In the genomic region with DNA sequence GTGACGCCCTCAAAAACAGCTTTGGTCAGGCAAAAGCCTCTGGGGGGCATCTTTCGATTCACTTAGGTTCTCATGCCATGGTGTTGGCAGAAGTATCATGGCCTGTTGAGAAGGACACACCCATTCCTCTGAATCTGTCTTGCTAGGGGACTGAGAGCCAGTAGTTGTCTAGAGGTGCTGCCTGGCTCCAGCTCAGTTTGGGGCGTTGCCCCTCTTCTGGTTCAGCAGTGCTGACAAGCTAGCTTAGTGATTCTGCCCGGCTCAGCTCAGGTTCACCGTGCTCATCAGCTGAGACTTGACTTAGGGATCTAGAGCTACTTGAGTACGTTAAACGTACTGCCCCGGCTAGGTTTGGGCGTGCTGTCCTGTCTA, we compare ENCODE assay signal across 8 mouse cellular contexts. TPM values are rescaled to one million over a fixed set of nuclear protein-coding genes. Genes with fewer than 3 reads are reported as not detected.
DNase-seq lines count a peak whose midpoint lies in the region; ATAC-seq and TF ChIP-seq lines count a peak whose summit lies in the region.

No protein-coding gene starts in this region.

- H3K9ac ChIP-seq in lung, embryonic 14.5 days: peak overlapping the region; percentile 58
- no peak overlapping the region for H3K9ac ChIP-seq in limb, embryonic 13.5 days
- no peak overlapping the region for H3K9ac ChIP-seq in neural tube, embryonic 15.5 days (replicated peaks)

- DNase-seq in lung, embryonic 14.5 days: peak; percentile 36
- DNase-seq in lung, postnatal 10 days: no peak
- no peak for DNase-seq in adrenal gland, adult 18-20 months (ENCODE audit: low spot score in 2 of 2)
- no peak for DNase-seq in gastrocnemius, postnatal 36 days
- DNase-seq in frontal cortex, postnatal 14 days (ENCODE audit: low spot score in 2 of 2): no peak

- ATAC-seq in lung, embryonic 14.5 days (ENCODE audit: insufficient read depth): peak; percentile 29; the same call in 1 of the 2 replicates
- ATAC-seq in limb, embryonic 13.5 days (ENCODE audit: low FRiP score, low read depth): no peak
- no peak for ATAC-seq in neural tube, embryonic 15.5 days (ENCODE audit: low FRiP score)

- TF ChIP-seq CTCF in lung, embryonic 14.5 days (IDR thresholded peaks at IDR 0.05; ENCODE audit: low read depth): no peak
- TF ChIP-seq CTCF in embryonic fibroblast, embryonic 13.5 days (IDR thresholded peaks at IDR 0.05; ENCODE audit: borderline replicate concordance, insufficient read depth, low read length): no peak

- H3K4me1 ChIP-seq in lung, embryonic 14.5 days (ENCODE audit: insufficient read depth): peaks cover 4% of the 10 kb centered on the region; the same call in 1 of the 2 replicates
- H3K4me1 ChIP-seq in embryonic fibroblast, embryonic 13.5 days (ENCODE audit: control insufficient read depth, insufficient read depth, low read length): peaks cover 5% of the 10 kb centered on the region; the same call in 1 of the 2 replicates
- no peaks in the 10 kb centered on the region for H3K4me1 ChIP-seq in limb, embryonic 13.5 days
- H3K4me1 ChIP-seq in neural tube, embryonic 15.5 days: peaks cover 9% of the 10 kb centered on the region

- no peaks in the 10 kb centered on the region for H3K36me3 ChIP-seq in lung, embryonic 14.5 days (ENCODE audit: insufficient read depth)
- no peaks in the 10 kb centered on the region for H3K36me3 ChIP-seq in limb, embryonic 13.5 days
- no peaks in the 10 kb centered on the region for H3K36me3 ChIP-seq in neural tube, embryonic 15.5 days

- 22% methylated on average over 9 of the region's 9 CpGs for WGBS in lung, embryonic 14.5 days
- WGBS in limb, embryonic 13.5 days: 18% methylated on average over 9 of the region's 9 CpGs
- WGBS in neural tube, embryonic 15.5 days: 21% methylated on average over 9 of the region's 9 CpGs

- H3K4me2 ChIP-seq in lung, embryonic 14.5 days: peak overlapping the region; percentile 91
- H3K4me2 ChIP-seq in limb, embryonic 13.5 days (replicated peaks): peak overlapping the region; percentile 95
- peak overlapping the region; percentile 96 for H3K4me2 ChIP-seq in neural tube, embryonic 15.5 days

- H3K4me3 ChIP-seq in lung, embryonic 14.5 days (ENCODE audit: low read depth, low read length): peak overlapping the region; percentile 55
- peak overlapping the region; percentile 57; the same call in 1 of the 2 replicates for H3K4me3 ChIP-seq in embryonic fibroblast, embryonic 13.5 days (ENCODE audit: insufficient read depth, low read length)
- peak overlapping the region; percentile 67 for H3K4me3 ChIP-seq in limb, embryonic 13.5 days
- peak overlapping the region; percentile 59; the same call in 1 of the 2 replicates for H3K4me3 ChIP-seq in neural tube, embryonic 15.5 days (replicated peaks)

- no peak for TF ChIP-seq POLR2A in embryonic fibroblast, embryonic 13.5 days (IDR thresholded peaks at IDR 0.05; ENCODE audit: low read depth, low read length)

- no peak overlapping the region for H3K27ac ChIP-seq in lung, embryonic 14.5 days (ENCODE audit: low read depth)
- H3K27ac ChIP-seq in embryonic fibroblast, embryonic 13.5 days (ENCODE audit: insufficient read depth, low read length): no peak overlapping the region
- no peak overlapping the region for H3K27ac ChIP-seq in limb, embryonic 13.5 days
- no peak overlapping the region for H3K27ac ChIP-seq in neural tube, embryonic 15.5 days (replicated peaks)

- intact Hi-C loops in gastrocnemius, postnatal 36 days (cut with DNase I): no loop called here

- no peaks in the 10 kb centered on the region for H3K9me3 ChIP-seq in lung, embryonic 14.5 days (ENCODE audit: low read depth, low read length)
- H3K9me3 ChIP-seq in limb, embryonic 13.5 days: no peaks in the 10 kb centered on the region
- no peaks in the 10 kb centered on the region for H3K9me3 ChIP-seq in neural tube, embryonic 15.5 days (replicated peaks)

- H3K27me3 ChIP-seq in lung, embryonic 14.5 days (ENCODE audit: insufficient read depth, low read length): peaks cover 4% of the 10 kb centered on the region; the same call in 1 of the 2 replicates
- H3K27me3 ChIP-seq in limb, embryonic 13.5 days: peaks cover 33% of the 10 kb centered on the region
- peaks cover 22% of the 10 kb centered on the region for H3K27me3 ChIP-seq in neural tube, embryonic 15.5 days (replicated peaks)

RNA-seq across cellular contexts. Expression of gene Syk, which starts 0.5 kb away (rescaled TPM):
- polyA plus RNA-seq in lung, embryonic 14.5 days (2014; fragmentation: Nextera tagmentation; extraction: Ambion mirVana): 6.0 and 6.6 TPM in 2 replicates
- 2.4 and 5.4 TPM in 2 replicates for polyA plus RNA-seq in embryonic fibroblast, embryonic 13.5 days (2011; ENCODE audit: insufficient read length, low read depth, missing spikeins)
- polyA plus RNA-seq in limb, embryonic 13.5 days (2015; fragmentation: Nextera tagmentation; extraction: Ambion mirVana): 2.4 and 2.5 TPM in 2 replicates
- 0.96 and 3.2 TPM in 2 replicates for polyA plus RNA-seq in neural tube, embryonic 15.5 days (2015; fragmentation: Nextera tagmentation; extraction: Ambion mirVana)
- 10 to 100 TPM in 1 of 2 experiments, 1 to 10 TPM in 1; 5.8 to 11.0 TPM for total RNA-seq in adrenal gland, adult 18-20 months (2021)
- total RNA-seq in gastrocnemius, postnatal 36 days (2021): 1 to 10 TPM; 2.1 to 3.5 TPM

RNA-seq across cellular contexts. Expression of gene Diras2, which starts 51.4 kb away (rescaled TPM):
- polyA plus RNA-seq in lung, embryonic 14.5 days (2014; fragmentation: Nextera tagmentation; extraction: Ambion mirVana): 0.14 and 0.20 TPM in 2 replicates
- polyA plus RNA-seq in embryonic fibroblast, embryonic 13.5 days (2011; ENCODE audit: insufficient read length, low read depth, missing spikeins): 1.2 and 1.7 TPM in 2 replicates
- polyA plus RNA-seq in limb, embryonic 13.5 days (2015; fragmentation: Nextera tagmentation; extraction: Ambion mirVana): 0.29 and 0.31 TPM in 2 replicates
- polyA plus RNA-seq in neural tube, embryonic 15.5 days (2015; fragmentation: Nextera tagmentation; extraction: Ambion mirVana): 5.4 and 6.0 TPM in 2 replicates
- total RNA-seq in adrenal gland, adult 18-20 months (2021): 1 to 10 TPM; 3.0 to 4.3 TPM
- under 1 TPM; 0.05 to 0.10 TPM for total RNA-seq in gastrocnemius, postnatal 36 days (2021)
